Mouse (Mus musculus) cerebellum, adult 11-12 months (tissue): ENCODE data around the gene Aff1.

Experiments used
- DNase-seq: peaks from one replicate; pipeline ENCODE4 v3.0.0; 2022

Aff1 gene

DNA sequence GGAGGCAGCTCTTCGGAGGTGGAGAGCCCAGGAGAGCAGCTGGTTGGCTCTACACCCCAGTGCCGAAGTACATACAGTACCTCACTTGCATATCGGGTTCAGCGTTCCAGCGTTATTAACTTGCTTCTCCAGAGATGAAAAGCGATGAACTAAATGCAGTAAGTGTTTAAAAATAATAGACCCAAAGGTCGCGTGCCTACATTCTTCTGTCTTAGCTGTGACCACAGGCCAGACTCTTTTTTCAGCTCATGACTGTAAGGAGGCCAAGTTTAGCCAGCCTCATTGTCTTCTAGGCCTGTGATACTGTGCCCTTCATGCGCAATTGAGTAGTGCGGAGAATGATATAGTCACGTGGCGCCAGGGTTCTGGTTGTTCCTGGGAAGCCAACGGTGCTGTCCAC is 83.3 kb downstream of the Aff1 start:
- no peak for DNase-seq

DNA sequence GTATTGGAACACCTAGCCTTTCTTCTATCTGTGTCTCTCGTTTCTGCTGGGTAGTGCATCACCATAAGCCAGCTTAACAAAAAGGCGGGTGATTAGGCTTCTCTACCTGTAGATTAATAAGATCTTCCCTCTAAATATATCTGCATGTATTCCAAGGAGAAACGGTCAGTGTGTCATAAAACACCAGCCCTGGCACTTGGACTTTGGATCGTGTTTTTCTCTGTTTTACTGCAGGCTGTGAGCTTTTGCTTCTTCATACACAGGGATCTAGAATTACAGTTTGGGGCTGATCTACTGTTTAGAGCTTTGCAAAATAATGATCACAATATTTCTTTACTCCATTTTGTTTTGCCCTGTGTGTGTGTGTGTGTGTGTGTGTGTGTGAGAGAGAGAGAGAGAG is 84.7 kb downstream of the Aff1 start:
- no peak for DNase-seq

DNA sequence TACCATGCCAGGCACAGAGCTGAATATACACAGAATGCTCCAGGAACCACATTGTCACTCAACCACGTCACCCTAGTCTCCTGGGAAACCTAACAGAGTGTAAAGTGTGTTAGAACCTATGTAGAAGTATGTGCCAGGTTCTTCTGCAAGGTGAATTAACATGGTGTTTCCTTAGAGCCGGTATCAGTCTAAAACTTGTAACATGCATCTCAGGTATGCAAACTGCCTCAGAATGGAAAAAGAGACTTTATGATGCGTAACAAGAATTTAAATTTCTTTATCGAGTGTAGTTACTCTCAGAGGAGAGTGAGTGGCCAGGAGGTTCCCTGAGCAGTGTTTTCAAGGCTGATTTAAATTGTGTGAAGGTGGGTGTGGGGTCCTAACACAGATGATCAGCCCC is 85.3 kb downstream of the Aff1 start:
- no peak for DNase-seq

DNA sequence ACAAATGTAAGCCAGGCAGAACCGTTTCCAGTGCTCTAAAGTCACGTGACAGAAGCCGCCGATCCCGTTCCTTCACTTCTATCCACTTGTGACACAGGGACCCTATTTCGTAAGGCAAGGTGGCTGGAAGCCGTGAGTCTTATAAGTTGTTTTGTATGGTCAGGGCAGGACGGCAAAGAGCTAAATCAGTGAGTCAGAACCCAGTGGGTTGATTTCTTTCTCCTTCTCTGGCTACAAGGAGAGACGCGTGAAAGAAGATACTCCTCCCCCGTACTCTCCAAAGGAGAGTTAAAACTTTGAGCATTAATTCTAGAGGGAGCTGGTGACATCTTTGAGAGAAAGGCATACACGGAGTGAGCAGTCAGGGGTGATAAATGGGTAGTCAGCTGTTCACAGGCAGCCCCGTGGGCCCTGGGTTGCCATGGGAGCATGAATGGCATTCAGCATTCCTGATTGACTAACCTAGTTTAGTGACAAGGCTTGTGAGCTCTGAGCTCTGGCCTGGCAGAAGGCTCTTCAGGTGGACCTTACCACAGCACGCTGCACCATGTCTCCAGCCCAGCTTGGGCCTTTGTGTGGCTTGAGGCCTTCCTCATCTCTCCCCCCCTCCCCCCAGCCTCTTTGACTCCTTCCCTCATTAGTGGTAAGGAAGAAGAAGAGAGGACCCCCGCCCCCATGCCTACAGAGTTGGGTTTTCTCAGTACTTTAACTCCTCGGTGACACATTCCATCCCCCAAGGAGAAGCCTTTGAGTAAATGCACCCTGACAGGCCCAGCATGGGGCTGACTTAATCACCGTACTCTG is 86.3 kb downstream of the Aff1 start:
- no peak for DNase-seq

DNA sequence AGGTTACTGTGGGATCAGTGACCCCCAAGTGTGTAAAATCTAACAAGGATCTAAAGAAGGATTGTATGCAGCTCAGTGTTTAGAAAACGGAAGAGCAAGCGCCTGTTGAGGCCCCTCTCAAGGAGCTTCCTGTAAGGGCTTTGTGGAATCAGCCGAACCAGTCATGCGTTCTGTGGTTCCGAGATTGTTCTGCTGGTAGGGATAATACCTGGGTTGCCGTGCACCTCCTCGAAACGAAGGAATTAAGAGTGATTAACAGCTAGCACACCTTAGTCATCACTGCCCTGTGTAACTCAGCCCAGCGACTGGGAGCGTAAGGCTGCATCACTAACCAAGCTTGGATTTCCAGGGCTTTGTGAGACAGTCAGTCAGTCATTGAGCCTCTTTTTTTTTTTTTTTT is 87.7 kb downstream of the Aff1 start:
- DNase-seq: no peak

DNA sequence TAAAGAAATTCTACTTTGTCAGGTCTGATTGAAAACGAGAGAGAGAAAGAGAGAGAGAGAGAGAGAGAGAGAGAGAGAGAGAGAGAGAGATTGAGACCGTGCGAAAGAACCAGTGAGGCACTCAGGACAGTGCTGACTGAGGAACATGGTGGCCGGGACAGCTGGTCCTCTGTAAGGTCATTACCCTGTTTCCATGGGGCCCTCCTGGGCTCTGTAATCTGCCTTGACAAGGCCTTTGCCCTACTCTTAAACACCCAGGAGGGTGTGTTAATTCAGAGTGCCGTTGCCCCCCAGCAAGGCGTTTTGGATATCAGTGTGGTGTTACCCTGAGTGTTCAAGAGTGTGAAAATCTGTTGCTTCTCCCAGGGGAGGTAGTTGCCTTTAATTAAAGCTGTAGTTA is 88.1 kb downstream of the Aff1 start:
- no peak for DNase-seq

DNA sequence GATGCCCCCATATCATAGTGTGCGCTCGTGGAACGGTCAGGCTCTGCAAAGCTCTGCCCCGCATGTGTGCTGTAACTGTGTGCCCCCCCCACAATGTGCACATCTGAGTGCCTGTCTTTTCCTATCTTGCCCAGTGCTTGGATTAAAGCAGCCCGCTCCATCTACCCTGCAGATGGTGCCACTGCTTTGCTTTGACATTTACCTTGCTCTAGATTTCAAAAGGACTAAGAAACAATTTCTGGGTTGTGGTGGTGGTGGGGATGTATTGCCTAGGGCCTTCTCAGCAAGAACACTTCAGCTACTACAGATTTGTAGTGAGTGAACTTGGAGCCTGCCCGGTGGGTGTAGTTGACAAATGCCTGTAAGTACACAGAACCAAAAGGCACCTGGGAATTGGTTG is 88.7 kb downstream of the Aff1 start:
- DNase-seq: peak; percentile 47

DNA sequence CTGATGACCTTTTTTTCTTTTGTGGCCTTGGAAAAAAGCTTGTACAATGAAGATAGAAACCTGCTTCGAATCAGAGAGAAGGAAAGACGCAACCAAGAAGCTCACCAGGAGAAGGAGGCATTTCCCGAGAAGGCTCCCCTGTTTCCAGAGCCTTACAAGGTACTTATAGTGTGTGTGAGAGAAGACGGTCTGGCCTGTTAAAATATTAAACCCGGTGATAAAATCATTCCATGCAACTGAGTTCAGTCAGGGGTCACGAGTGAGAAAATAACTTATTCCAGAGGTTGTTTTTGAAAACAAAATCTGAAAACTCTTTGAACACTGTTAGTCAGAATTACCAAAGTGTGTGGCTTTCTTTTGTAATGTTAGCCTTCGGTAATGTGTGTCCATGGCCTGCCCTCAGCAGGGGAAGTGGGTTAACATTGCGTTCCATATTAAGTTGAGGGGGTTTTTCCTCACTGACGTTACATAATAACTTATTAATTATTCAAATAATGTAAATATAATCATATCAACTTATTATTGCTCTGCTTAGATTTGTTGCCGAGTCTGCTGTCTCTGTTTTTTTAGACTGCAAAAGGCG is 91.0 kb downstream of the Aff1 start:
- DNase-seq: no peak

DNA sequence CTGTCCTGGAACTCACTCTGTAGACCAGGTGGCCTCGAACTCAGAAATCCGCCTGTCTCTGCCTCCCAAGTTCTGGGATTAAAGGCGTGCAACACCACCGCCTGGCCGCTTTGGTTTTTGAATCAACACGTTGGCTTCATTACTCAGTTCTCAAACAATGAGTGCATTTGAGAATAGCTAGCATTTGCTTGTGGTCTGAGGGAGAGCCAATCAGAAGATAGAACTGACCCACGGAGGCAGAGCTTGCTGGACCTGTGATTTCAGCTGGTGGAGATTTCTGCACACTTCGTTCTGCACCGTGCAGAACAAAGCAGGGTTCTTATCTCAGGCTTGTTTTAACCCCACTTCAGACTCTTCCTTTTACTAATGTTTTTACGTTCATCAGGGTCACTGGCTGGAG is 93.9 kb downstream of the Aff1 start:
- no peak for DNase-seq

DNA sequence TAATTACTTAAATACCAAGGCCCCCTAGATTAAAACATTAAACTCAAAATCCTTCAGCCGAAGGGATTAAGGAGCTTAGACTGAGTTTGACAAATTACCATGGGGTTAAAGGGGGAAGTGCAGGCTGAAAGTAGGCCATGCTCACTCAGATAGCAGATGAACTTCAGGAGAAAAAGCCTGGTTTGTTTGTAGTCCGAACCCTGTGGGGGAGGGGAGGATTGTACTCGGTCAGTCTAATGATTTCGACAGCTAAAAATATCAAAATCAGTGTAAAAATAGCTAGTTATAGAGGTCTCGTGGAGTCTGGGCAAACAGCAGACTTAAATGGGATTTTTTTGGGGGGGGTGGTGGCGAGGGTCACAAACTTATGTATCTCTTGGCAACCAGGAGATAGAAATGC is 96.3 kb downstream of the Aff1 start:
- DNase-seq: peak; percentile 36

DNA sequence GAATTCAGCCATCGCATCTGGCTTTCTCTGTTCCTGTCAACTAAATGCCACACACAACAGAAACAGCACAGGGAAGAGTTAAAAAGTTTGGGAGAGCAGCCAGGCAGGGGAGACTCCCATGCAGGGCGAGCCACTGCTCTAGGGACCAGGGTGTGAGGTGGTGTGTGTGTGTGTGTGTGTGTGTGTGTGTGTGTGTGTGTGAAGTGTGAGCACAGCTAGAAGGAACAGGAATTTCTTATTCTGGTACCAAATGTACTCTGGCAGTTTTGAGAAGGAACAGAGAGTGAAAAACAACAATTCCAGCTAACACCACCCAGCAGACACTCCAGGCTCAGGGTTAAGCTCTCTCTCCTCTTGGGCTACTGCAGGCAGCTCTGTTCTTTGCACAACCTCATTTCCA is 96.8 kb downstream of the Aff1 start:
- peak; percentile 51 for DNase-seq

DNA sequence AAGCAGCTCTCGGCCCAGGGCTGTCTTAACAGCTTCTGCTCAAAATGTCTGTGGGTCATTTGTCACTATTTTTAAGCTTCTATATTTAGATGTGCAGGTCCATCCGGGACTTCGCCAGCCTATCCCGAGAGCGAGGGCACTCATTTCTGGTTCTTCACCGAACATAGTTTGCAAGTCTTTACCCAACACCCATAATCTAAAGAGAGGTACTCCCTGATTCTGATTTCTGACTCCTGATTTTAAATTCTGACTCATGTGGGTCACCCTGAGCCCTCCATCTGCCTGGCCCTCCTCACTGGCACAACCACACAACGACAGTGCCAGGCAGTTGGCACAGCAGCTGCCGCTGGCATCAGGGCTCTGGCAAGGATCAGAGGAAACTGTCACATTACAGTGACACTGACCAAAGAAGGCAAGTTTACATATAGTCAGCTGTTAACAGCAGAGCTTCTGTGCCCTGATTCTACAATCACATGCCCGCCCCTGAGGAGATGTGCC is 97.5 kb downstream of the Aff1 start:
- peak; percentile 92 for DNase-seq

DNA sequence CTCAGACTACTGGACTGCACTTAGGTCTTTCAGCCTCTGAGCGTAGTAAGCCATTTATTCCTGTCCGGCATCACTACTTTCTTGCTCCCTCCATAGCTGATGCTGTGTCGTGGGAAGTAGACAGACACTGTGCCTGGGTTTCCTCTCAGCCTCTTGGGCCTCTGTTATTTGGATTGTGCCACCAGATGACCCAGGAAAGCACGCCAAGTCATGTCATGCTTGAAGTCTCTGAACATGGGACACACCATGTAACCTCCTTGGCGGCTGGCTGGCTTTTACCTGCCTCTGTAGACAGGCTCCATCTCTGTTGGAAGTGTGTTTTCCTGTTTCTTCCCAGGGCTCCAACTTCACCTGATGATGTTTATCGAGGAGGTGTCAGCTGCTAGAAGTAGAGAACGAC is 99.6 kb downstream of the Aff1 start:
- no peak for DNase-seq

DNA sequence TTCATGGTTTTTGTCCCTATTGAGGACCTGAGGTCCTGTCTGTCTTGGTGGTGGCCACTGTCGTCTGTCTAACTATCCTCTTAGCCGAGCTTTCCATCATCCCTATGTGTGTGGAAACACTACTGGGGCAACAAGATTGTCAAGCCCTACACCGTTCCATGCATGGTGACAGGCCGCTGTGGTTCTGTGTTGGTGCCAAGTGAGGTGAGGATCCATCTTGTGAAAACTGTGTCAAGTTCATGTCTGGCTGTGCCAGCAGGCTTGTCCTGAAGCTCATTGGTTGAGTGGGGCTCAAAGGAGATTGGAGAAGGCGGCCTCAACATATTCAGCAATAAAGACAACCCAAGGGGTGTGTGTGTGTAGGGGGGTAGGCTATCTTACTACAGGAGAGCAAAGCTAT is 102.9 kb downstream of the Aff1 start:
- DNase-seq: no peak

DNA sequence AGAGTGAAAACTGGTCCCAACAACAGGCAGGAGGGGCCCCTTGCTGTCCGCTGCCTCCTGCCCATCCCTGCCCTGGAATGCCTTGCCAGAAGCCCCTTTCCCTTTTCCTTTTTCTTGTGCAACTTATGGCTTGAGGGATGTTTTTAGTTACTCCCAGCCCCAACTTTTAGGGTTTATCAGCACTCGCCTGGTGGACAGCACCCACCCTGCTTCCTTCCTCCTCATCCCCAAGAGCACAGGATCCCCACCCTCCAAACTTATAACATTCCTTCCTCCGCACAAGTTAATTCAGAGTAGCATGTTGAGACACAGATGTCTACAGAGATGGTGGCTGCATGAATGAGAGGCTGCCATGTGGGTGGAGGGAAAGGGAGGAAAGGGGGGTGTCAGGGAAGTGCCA is 103.9 kb downstream of the Aff1 start:
- no peak for DNase-seq

DNA sequence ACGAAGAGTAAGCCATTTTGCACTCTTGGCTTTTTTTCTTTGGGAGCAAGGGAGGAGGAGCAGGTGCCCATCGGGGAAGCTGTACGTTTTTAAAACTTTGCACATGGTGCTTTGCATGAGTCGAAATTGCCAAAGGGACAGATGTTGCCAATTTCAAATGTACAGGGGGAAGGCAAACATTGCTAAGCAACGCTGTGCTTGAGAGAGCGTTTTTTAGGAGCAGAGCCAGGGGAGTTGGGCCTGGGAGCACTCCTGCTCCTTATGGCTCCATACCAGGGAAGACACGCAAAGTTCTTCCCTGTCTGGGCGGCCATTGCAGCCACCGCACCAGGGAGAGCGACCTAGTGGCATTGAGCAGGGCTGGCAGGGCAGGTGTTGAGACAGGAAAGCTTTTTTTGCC is 105.6 kb downstream of the Aff1 start:
- DNase-seq: no peak

DNA sequence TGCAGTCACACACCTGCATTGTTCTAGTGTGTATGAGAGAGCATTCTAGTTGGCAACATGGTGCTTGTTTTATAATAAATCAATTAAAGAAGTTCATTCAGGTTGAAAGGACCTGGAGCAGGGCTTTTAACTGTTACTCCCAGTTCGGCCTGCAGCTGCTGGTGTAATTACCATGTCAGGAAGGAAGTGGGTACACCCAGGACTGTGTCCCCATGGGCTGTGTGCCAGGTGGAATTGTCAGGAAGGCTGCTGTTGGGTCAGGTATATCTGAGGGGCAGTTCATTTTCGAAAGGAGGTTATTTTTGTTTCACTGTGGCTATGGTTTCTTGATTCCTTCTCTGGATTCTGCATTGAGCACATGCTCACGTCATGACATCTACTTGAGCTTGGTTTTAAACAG is 107.3 kb downstream of the Aff1 start:
- DNase-seq: no peak

DNA sequence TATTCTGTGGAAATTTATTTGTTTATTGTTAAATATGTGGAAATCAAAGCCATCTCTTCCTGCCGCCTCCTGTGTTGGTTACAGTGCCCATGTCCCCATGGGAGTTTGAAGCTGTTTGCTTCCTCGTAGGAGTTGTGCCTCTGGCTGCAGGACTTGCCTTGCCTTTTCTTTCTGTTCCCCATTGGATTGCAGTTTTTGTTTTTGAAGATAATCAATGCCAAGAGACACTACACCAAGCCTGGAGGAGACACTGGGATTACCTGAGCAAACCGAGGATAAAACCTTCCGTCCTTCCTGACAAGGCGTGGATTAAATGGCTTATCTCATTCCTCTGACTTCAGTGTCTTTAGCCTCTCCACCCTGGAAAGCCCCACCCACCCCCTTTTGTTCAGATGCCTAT is 107.8 kb downstream of the Aff1 start:
- DNase-seq: no peak

DNA sequence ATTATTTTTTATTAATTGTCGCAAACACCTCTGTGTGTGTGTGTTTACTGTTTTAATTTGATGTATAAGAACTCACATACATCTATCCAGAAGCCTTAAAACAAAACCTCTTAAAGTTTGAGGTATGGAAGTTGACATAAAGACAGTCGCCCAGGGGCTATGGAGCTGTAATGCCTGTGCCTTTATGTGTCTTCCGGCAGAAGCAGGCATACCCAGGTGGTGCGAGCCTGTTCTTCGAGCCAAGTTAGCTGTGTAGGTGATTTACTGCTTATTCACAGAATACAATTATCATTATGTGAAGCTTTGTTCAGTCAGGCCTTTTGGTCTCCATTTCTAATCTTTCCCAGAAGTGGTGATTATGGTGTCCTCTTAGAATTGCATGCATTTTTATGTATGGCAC is 111.2 kb downstream of the Aff1 start:
- DNase-seq: no peak

DNA sequence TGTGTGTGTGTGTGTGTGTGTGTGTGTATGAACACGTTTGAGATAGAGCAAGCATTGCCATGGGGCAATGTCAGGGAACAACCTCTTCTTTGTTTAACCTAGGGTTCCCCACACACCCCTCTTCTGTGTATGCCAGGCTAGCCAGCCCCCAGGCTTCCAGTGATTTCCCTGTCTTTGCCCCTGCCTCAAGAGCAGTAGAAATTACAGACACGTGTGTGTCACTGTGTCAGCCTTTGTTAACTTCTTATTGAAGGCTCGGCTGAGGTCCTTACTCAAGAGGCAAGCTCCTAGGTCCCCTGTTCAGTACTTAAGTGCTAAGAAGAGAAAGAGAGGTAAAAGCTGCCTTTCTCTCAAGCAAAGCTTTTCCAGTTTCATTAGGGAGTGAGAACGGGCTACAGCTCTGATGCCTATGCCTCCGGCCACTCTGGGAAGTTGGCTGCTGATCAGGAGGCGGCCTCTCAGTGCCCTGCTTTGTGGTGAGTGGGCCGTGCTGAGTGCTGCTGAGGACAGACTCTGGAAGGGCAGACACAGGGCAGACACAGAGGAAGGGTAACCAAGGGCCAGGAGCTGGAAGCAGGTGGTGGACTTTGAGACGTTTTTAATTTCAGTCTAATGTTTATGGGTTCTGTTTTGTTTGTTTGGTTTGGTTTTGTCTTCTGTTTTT is 111.9 kb downstream of the Aff1 start:
- DNase-seq: no peak

DNA sequence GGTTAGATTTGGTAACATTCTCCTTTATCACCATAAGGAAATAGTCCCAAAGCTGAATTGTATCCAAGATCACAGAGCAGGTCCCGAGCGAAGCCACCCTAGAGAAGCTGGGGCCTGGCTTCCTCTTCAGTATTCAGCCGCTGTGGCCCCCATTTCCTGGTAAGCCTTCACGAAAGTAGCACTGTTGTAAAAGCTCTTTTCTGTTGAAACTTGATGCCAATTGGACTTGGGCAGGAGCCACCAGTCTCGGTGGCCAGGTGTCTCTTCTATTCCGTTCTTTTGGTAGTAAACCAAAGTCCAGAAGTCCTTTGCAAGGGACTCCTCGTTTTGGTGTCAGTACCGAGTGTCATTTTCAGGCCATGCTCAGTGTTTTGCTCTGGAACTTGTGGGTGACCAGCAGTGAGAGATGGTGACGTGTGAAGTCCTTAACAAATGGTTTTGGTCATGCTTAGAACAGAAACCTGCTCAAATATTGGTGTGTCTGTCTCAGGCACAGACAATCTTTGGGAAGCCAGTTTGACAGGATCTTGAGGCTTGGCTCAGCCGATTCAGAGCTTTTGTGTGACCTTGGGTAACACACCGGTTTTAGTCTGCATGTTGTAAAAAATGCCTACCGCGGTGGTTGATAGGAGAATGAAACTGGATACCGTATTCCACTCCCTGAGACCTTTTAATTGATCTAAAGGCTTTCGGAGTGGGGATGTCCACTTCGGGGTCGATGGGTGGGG is 114.8 kb downstream of the Aff1 start:
- DNase-seq: no peak

DNA sequence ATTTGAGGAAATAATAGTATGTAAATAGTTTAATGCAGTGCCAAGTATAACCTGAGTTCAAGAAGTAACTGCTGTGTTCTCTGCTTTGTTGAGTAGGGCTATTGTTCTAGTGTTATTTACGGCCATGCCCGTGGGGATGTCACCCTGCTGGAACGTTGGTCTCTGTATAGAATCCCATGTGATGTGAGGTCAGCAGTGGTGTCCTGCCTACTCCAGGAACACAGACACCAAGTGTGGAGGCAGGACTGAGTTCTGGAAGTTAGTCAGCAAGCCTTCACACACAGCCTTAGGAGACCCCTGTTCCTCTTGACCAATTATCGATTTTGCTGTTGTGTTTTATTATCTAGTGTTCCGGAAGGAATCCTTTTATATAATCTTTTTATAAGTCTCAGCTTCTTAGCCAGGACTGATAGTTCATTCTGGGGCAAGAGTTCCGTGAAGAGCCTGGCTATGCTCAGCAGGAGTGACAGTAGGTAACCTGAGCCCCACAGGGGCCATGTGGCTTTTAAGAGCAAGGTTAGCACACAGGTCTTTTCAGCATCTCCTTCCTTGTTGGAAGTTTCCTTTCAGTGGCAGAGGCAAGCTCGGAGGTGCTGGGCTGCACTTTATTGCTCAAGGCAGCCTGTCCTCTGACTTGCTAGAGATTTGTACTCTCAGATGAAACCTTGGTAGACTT is 115.6 kb downstream of the Aff1 start:
- DNase-seq: no peak
